Mouse (Mus musculus) myocyte (in vitro differentiated cells): ENCODE measurements around the gene Mzf1. TPM values are rescaled to one million over a fixed set of nuclear protein-coding genes. Genes with fewer than 3 reads are reported as not detected.
A peak's percentile ranks its signal among the peaks of the same experiment; 100 is the strongest.

Experiments
- H3K27me3 ChIP-seq: one replicate; pipeline ENCODE4 v1.6.1; 2011; ENCODE audit not compliant: control insufficient read depth, insufficient read depth, insufficient read length
- H3K36me3 ChIP-seq: one replicate; pipeline ENCODE4 v1.6.1; 2011; ENCODE audit not compliant: control insufficient read depth, insufficient read depth
- H3K4me2 ChIP-seq: one replicate; pipeline ENCODE4 v1.6.1; 2011; ENCODE audit warnings: low read depth, control low read depth
- H3K4me3 ChIP-seq: one replicate; pipeline ENCODE4 v1.5.1; 2011; ENCODE audit warnings: mild to moderate bottlenecking, control low read depth, moderate library complexity
- H3K79me2 ChIP-seq: one replicate; pipeline ENCODE4 v1.6.1; 2011; ENCODE audit not compliant: control insufficient read depth, insufficient read depth
- H3ac ChIP-seq: one replicate; pipeline ENCODE4 v1.6.1; 2011; ENCODE audit not compliant: control insufficient read depth, insufficient read length
- CEBPB ChIP-seq: IDR thresholded peaks from 2 replicates; pipeline ENCODE4 v1.6.1; 2011; ENCODE audit warnings: mild to moderate bottlenecking, moderate library complexity; ENCODE audit not compliant: poor library complexity, insufficient read depth, severe bottlenecking
- E2F4 ChIP-seq: IDR thresholded peaks from one replicate; pipeline ENCODE4 v1.6.1; 2011; ENCODE audit warnings: mild to moderate bottlenecking, control low read depth, moderate library complexity; ENCODE audit not compliant: insufficient read depth
- MAX ChIP-seq: IDR thresholded peaks from one replicate; pipeline ENCODE4 v1.6.1; 2011; ENCODE audit warnings: low read depth, mild to moderate bottlenecking, control low read depth
- MYOD1 ChIP-seq, 3 experiments: IDR thresholded peaks; one replicate each; pipeline ENCODE4 v1.6.1; 2011; ENCODE audit warnings: control low read depth in 2 of 3, low read depth in 2 of 3, mild to moderate bottlenecking in 2 of 3, moderate library complexity in 1 of 3; ENCODE audit not compliant: insufficient read length in 2 of 3, control insufficient read depth in 1 of 3
- MYOG ChIP-seq, 3 experiments: IDR thresholded peaks; one replicate each; pipeline ENCODE4 v1.6.1; 2011; ENCODE audit warnings: control low read depth in 2 of 3, low read depth in 2 of 3, mild to moderate bottlenecking in 2 of 3; ENCODE audit not compliant: insufficient read length in 2 of 3, control insufficient read depth in 1 of 3, insufficient read depth in 1 of 3
- POLR2A ChIP-seq: IDR thresholded peaks from one replicate; pipeline ENCODE4 v1.6.1; 2011; ENCODE audit warnings: low read depth, mild to moderate bottlenecking, control low read depth, moderate library complexity; ENCODE audit not compliant: insufficient read length
- POLR2AphosphoS2 ChIP-seq: IDR thresholded peaks from one replicate; pipeline ENCODE4 v1.6.1; 2011; ENCODE audit warnings: low read depth, control low read depth; ENCODE audit not compliant: insufficient read length
- REST ChIP-seq: IDR thresholded peaks from one replicate; pipeline ENCODE4 v1.6.1; 2011; ENCODE audit warnings: mild to moderate bottlenecking, control low read depth, moderate library complexity; ENCODE audit not compliant: insufficient read depth, insufficient read length
- SRF ChIP-seq: IDR thresholded peaks from one replicate; pipeline ENCODE4 v1.6.1; 2011; ENCODE audit warnings: low read depth; ENCODE audit not compliant: control insufficient read depth, insufficient read length
- TCF12 ChIP-seq: IDR thresholded peaks from one replicate; pipeline ENCODE4 v1.6.1; 2011; ENCODE audit warnings: mild to moderate bottlenecking, control low read depth; ENCODE audit not compliant: poor library complexity, insufficient read depth, severe bottlenecking
- TCF3 ChIP-seq: IDR thresholded peaks from one replicate; pipeline ENCODE4 v1.6.1; 2011; ENCODE audit warnings: low read depth, control low read depth; ENCODE audit not compliant: insufficient read length
- USF1 ChIP-seq: IDR thresholded peaks from one replicate; pipeline ENCODE4 v1.6.1; 2011; ENCODE audit warnings: low read depth, mild to moderate bottlenecking, control low read depth, moderate library complexity
- polyA plus RNA-seq: library from polyadenylated mRNA; unstranded; fragments of >200 nt; fragmentation: generic; extraction: Trizol; gene quantifications from one replicate; pipeline ENCODE4 v1.2.1, GENCODE M21; 2012; ENCODE audit warnings: missing spikeins

Mzf1 gene
- polyA plus RNA-seq, 1 experiment, result 0.37 TPM

DNA sequence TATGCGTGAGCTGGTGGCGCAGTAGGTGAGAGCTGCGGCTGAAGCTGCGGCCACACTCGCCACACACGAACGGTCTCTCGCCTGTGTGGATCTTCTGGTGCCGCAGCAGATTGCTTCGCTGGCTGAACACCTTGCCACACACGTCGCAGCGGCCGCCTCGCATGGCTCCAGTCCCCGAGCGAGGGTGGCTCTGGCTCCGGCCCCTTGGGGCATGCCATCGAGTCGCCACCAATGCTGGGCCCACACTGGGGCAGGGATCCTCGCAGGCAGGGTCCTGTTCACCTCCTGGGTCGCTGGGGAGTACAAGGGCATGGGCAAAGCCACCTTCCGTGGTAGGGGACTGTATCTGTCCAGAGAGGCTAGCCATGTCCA, 10.3 kb downstream of the Mzf1 start:
- no peaks in the 10 kb centered on the region for H3K36me3 ChIP-seq
- no peaks in the 10 kb centered on the region for H3K27me3 ChIP-seq
- H3ac ChIP-seq, result no peak overlapping the region
- no peaks in the 10 kb centered on the region for H3K79me2 ChIP-seq
- H3K4me2 ChIP-seq, result no peak overlapping the region
- no peak overlapping the region for H3K4me3 ChIP-seq
- TF ChIP-seq MYOG (IDR thresholded peaks at IDR 0.05; ENCODE audit: control insufficient read depth in 1 of 3, insufficient read depth in 1 of 3, insufficient read length in 2 of 3, low read depth in 2 of 3), result no peak
- no peak for TF ChIP-seq POLR2A
- no peak for TF ChIP-seq MAX
- TF ChIP-seq MYOD1 (IDR thresholded peaks at IDR 0.05; ENCODE audit: control insufficient read depth in 1 of 3, insufficient read length in 2 of 3, low read depth in 2 of 3), result no peak
- no peak for TF ChIP-seq TCF12
- TF ChIP-seq POLR2AphosphoS2, result no peak
- no peak for TF ChIP-seq TCF3
- TF ChIP-seq SRF, result no peak
- no peak for TF ChIP-seq REST
- TF ChIP-seq CEBPB, result no peak
- TF ChIP-seq USF1, result no peak
- TF ChIP-seq E2F4, result no peak

DNA sequence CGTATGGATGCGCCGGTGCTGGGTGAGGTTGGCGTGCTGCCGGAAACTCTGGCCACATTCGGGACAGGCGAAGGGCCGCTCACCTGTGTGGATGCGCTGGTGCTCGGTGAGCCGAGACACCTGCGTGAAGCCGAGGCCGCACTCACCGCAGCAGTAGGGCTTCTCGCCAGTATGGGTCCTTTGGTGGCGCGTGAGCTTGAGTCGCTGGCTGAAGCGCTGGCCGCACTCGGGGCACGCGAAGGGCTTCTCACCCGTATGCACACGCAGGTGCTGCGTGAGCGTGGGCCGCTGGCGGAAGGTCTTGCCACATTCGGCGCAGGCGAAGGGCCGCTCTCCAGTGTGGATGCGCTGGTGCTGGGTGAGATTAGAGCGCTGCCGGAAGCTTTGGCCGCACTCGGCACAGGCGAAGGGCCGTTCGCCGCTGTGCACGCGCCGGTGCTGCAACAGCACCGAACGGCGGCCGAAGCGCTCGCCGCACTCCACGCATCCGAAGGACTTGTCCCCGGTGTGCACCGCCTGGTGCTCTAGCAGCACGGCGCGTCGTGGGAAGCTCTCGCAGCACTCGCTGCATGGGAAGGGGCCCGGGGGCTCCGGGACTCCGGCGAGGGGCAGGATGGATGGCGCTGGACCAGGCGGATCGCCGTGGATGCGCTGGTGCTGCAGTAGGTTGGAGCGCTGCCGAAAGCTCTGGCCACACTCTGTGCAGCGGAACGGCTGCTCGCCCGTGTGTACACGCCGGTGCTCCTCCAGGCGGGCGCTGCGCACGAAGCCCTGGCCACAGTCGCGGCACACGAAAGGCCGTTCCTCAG, 10.9 kb downstream of the Mzf1 start:
- Histone ChIP-seq H3K4me2 (no peak overlapping the region), H3K4me3 (no peak overlapping the region), H3K36me3 (no peaks in the 10 kb centered on the region), H3K79me2 (no peaks in the 10 kb centered on the region), H3ac (no peak overlapping the region), H3K27me3 (no peaks in the 10 kb centered on the region)
- TF ChIP-seq POLR2AphosphoS2 (peak; percentile 44), MYOD1 (IDR thresholded peaks at IDR 0.05; ENCODE audit: control insufficient read depth in 1 of 3, insufficient read length in 2 of 3, low read depth in 2 of 3) (no peak)

DNA sequence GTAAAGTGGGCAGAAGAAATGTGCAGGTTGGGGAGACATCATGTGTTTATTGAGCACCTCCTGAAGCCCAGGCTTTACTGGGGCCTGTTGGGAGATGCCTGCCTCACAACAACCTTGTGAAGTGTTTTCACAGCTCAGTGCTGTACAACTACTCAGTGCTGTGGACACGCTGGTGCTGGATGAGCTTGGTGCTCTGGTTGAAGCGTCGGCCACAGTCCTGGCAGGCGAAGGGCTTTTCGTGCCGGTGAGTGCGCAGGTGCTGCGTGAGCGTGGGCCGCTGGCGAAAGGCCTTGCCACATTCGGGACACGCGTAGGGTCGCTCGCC, 11.5 kb downstream of the Mzf1 start:
- no peaks in the 10 kb centered on the region for H3K27me3 ChIP-seq

DNA sequence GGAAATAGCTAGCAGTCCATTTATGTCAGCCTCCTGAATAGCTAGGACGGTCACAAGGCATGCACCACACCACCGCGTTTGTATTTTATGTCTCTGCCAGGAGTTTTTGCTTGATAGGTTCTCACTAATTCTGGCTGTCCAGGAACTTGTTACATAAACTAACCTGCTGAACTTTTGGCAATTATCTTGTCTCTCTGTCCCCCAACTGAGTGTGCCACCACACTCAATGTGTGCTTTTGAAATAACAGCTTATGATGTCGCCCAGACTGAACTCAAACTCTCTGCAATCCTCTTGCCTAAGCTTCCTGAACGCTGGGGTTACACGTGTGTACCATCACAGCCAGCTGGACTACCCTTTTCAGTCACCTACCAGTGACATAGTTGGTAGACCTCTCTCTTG, 12.1 kb downstream of the Mzf1 start:
- Histone ChIP-seq H3ac (no peak overlapping the region), H3K36me3 (no peaks in the 10 kb centered on the region), H3K79me2 (peaks cover under 1% of the 10 kb centered on the region), H3K27me3 (no peaks in the 10 kb centered on the region), H3K4me2 (no peak overlapping the region), H3K4me3 (no peak overlapping the region)
- TF ChIP-seq USF1, result no peak
- no peak for TF ChIP-seq TCF12
- no peak for TF ChIP-seq E2F4
- no peak for TF ChIP-seq POLR2AphosphoS2

More for the DNA sequence above, 11.5 kb downstream of the Mzf1 start:
- H3ac ChIP-seq, result no peak overlapping the region
- no peak for TF ChIP-seq TCF12
- TF ChIP-seq REST, result no peak
- peak; percentile 56 for TF ChIP-seq POLR2AphosphoS2
- no peak for TF ChIP-seq MAX
- no peaks in the 10 kb centered on the region for H3K79me2 ChIP-seq
- no peaks in the 10 kb centered on the region for H3K36me3 ChIP-seq
- no peak overlapping the region for H3K4me3 ChIP-seq
- H3K4me2 ChIP-seq, result no peak overlapping the region

DNA sequence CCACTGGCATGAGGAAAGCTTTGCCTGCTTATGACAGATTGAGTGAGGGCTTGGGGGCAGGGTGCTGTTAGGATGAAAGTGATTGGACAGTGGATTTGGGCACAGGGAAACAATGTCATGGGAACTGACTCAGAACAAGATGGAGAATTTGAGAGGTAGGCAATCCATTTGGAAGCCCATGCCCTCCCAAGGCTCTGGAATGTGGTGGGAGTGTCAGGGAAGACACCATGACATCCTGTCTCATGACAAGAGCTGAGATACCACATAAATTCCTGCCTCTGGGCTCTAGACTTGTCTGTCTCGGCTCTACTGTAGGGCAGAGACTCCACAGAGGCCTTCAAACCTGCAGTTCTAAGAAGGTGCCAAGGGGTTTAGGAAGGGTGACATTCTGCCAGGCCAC, 13.3 kb downstream of the Mzf1 start:
- no peak for TF ChIP-seq SRF
- no peak for TF ChIP-seq CEBPB
- H3ac ChIP-seq, result no peak overlapping the region
- H3K27me3 ChIP-seq, result no peaks in the 10 kb centered on the region
- peaks cover 13% of the 10 kb centered on the region for H3K79me2 ChIP-seq
- H3K4me3 ChIP-seq, result no peak overlapping the region
- peaks cover under 1% of the 10 kb centered on the region for H3K36me3 ChIP-seq
- no peak overlapping the region for H3K4me2 ChIP-seq

GRCm38 (mm10) chr7:13039181-13039580, 15.4 kb downstream of the Mzf1 start:
- Histone ChIP-seq H3ac (peak overlapping the region; percentile 93), H3K4me2 (peak overlapping the region; percentile 92), H3K27me3 (no peaks in the 10 kb centered on the region), H3K4me3 (peak overlapping the region; percentile 90), H3K36me3 (peaks cover 8% of the 10 kb centered on the region), H3K79me2 (peaks cover 21% of the 10 kb centered on the region)
- TF ChIP-seq POLR2A, result no peak
- peak in 1 of 3 experiments; percentile 2 for TF ChIP-seq MYOG (IDR thresholded peaks at IDR 0.05; ENCODE audit: control insufficient read depth in 1 of 3, insufficient read depth in 1 of 3, insufficient read length in 2 of 3, low read depth in 2 of 3)
